Mouse (Mus musculus) v-Abl transformed pro-B cells (cell line): ENCODE data around the gene Elfn2.

ENCODE experiments used
- in situ Hi-C, 2 experiments: fragments of 400-800 bp; cut with MboI; formaldehyde crosslinking; loops; one replicate each; pipeline ENCODE4 v1.15.1; 2025; ENCODE audit not compliant: unreplicated experiment in 2 of 2

Gene Elfn2

DNA sequence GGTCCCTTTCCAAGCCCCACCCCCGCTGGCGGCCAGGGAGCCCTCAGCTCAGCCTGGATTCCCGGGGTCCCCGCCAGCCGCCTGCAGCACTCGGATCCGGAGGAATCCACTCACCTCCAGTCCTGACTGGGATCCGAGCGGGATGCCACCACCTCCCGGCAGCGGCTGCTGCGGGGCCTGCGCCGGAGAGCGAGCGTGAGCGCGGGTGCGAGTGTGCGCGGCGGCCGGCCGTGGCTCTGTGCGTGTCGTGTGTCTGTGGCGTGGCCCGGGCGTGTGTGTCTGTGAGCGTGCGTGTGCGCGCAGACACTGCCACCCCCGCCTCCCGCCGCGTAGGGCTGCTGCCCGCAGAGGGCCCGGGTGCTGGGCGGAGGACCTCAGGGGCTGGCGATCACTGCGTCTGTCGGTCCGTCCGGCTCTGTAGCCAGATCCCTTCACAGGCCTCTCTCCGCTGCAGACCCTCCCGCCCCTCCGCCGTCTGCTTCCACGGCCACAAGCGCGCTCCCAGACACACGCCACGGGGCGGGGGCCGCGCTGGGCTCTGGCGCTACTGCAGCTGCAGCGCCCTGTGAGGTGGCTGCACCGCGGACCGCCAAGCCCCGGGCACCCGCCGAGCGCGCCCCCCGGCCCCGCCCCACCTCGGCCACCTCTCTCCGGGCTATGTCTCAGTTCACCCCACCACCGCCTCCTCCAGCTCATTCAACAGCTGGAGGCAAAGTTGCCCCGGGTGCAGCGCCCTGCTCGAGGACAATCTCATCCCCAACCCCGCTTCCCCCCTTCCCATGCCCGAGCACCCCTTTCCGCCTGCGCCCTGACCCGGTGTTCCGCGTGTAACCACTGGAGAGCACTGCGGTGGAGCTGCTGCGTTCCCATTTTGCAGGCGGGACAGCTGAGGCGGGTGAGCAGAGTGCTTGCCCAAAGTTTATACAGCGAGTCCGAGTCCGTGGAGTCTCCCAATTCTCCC, at the start of gene Elfn2:
Elfn2 (minus strand) TSS at position 482 of the 961 bp plus-strand sequence.
- in situ Hi-C loops, result no loop called here

DNA sequence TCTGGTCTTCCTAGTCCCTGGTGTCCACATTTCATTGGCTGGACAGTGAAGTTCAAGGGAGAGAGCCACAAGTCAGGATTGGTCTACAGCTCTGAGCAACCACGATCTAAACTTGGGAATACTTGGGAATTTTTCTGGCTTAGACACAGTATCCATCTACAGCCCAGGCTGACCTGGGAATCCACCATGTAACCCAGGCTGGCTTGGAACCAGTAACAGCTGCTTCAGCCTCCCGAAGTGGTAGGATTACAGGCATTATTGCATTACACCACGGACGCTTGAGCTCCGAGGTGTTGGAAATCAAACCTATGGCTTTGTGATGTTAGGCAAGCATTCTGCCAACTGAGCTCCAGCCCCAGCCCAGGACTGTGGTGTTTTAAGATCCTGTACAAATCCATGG, 45.1 kb upstream of the Elfn2 start:
- in situ Hi-C loops, result no loop called here

DNA sequence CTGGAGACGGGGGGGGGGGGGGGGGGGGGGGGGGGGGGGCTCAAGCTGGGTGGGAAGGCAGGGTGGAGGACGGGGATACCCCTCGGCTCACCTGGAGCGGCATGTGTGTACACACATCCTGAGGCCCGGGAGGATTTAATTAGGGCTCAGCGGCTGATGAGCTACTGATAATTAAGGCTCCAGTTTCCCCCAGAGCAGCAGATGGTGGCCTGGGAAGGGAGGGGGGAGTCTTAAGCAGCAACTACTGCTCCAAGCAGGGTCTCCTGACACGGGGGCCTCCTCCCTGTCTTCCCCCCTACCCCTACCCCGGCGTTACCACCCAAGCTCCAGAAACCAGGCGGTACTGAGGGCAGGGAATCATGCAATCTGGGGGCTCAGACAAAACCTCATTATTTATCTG, 44.6 kb upstream of the Elfn2 start:
- in situ Hi-C loops, result no loop called here

DNA sequence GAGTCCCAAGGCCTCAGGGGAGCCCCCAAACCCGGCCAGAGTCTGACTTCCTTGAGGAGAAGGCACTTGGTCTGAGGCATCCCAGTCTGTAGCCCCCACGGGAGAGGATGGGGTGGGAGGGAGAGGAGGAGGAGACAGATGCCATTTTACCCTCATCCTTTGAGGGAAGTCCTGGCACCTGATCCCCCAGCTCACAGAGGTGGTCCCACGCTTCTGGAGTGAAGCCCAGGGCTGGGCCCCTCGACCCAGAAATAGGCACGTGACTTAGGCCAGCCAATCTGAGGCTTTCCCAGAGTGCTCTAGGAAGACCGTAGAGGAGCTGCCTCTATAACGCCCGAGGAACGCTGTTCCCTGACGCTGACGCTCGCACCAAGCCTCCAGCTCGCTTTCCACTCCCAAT, 42.5 kb upstream of the Elfn2 start:
- in situ Hi-C loops, result no loop called here

DNA sequence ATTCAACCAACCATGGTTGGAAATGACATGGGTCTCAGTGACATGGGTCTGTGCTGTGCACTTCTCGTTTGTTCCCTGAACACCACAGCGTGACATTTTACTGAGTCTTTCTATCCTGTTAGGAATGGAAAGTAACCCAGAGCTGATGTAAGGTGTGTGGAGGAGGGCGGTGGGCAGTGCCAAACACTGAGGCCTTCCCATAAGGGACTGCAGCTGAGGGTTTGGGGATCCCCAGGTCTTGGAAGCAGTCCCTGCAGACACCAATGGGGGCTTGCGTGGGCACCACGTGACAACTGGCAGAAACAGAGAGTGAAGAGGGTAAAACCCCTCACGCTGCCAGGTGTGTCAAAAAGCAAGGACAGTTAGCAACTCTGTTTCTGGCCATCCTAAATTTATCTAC, 39.6 kb upstream of the Elfn2 start:
- in situ Hi-C loops, result no loop called here

DNA sequence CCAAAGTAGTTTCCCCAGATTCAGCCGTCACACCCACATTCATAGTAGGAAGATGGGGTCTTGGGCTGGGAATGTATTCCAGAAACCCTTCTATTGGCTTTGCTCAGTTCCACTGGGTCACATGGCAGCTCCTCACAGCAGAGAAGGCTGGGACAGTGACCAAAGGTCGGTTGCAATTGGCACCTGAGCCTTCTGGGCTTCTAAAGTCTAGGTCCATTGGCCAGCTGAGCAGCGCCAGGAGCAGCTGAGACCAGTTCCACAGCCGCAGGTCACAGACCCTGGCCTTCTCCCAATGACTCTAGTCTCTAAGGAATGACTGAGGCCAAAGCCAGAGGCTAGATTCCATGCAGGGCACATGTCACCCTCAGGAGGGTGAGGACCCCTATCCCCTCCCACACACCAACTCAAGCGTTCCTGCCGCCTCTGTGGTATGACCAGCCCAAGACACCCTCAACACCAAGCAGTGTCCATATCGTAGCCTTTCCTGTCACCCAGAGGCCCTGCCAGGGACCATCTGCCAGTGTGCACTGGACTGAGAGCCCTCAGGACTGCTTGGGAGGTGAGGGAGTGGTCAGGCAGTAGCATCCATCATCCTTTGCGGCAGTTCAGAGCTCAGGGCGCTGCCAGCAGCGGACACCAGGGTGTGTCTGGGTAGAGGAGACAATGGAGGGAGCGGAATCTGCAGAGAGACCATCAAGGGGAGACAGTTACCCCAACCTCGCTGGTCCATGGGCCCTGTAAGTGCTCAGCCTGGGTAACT, 37.6 kb upstream of the Elfn2 start:
- in situ Hi-C loops, result no loop called here

DNA sequence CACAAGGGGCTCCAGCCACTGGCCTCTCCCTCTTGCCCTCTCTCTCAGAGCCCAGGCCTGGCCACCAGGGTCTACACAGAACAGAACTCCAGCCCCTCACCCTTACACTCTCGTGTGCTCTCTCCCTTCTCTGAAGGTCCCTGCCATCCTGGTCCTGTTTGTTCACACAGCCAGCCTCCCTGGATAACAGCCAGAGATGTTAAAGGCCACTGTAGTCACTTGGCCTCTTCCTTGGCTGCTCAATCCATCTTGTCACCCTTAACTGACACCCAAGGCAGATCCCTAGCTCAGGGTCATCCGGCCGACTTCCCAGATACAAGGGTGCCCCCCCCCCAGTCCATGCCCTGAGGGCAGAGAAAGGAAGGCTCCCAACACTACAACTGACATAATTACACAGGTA, 36.7 kb upstream of the Elfn2 start:
- in situ Hi-C loops, result no loop called here

DNA sequence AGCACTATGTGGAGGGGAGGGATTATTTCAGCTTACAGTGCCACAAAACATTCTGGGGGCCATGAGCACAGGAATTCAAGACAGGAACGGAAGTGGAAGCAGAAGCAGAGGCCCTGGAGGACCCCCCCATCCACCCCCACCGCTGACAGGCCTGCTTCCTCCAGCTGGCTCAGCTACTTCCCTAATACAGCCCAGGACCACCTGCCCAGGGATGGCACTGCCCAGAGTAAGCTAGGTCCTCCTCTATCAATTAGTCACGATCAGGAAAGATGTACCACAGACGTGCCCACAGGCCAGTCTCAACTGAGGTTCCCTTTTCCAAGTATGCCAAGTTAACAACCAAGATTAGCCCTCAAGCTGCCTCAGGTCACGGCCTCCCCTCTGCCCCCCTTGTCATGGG, 35.6 kb upstream of the Elfn2 start:
- in situ Hi-C loops, result no loop called here

DNA sequence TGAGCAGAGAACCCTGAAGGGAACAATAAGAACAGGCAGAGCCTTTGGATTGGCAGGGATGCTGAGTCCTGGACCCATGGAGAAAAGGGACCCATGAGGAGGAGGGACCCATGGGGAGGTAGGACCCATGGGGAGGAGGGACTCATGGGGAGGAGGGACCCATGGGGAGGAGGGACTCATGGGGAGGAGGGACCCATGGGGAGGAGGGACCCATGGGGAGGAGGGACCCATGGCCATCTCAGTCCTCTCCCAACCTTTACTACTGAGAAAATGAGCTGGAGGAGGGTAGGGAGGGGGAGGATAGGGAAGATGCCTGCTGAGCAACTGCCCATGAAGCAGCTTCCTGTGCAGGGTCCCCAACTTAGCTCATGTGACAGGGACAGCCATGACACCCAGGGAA, 34.4 kb upstream of the Elfn2 start:
- in situ Hi-C loops, result no loop called here

DNA sequence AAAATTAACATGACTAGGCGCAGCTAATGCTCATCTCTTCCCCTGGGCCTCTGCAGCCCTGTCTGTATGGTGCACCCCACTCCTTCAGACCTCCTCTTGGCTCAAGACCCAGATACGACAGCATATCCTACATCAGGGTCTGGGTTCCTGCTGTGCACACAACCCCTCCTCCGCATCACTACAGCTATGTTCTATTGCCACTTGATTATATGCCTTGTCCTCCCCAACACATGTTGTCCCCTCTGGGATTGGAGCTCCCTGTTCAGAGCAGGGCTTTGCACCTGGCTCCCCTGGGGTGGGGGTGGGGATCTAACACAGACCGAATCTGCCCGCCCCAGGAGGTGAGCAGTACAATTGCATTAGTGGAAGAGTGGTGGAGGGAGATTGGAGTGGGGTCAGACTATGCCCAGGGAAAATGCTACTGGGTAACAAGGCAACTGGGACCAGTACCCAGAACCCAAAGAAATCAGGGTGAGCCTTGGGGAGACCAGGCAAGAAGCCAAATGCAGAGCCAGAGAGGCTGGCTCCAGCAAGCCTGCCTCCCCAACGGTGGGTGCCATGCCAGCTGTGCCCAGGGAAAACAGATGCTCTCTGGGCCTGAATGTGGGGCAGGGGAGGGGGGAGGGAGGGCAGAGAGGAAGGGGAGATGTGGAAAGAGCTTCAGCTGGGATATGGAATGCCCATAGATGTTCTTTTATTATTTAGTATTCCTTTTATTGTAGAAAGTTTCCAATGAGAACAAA, 32.2 kb upstream of the Elfn2 start:
- in situ Hi-C loops, result no loop called here

DNA sequence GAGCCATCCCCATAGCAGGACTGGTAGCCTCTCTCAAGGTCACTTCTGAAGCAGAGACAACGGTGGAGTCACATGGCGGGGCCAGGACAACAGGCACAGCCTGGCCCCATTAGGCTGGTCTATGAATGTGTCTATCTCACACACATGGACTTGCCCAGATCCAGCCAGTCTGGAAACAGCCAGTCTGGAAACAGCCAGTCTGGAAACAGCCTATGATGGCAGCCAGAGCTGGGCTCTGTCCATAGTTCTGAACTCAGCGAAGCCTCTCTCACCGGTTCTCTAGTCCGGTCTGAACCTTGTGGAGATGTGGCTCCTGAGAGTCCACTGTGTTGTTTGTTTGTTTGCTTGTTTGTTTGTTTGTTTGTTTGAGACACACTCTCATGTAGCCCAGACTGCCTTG, 31.3 kb upstream of the Elfn2 start:
- in situ Hi-C loops, result loop anchor here (5.0 to 25.0 kb wide), 5 partner anchors 128 to 563 kb away; partner anchors contain the start of gene Kctd17 (in 1 of the 2)

DNA sequence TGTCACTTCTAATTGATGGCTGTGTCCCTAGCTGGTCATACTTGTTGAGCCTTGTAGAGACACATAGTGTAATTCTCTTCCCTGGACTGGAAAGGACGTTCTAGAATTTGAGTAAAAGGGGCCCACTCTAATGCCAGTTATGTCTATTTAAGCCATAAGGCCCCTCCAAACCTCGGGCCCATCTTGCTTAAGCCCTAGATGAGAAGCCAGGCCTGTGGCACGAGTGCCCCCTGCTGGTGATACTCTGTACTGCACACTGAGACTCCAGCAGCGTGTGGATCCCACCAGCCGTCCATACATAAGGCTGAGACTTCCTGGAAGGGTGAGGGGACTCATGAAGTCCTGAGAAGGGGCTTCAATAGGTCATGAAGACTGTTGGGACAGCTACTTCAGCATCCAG, 25.6 kb upstream of the Elfn2 start:
- in situ Hi-C loops, result loop anchor here (10.0 to 25.0 kb wide), 4 partner anchors 159 to 557 kb away; partner anchors contain the start of gene Kctd17 (in 1 of the 2)

DNA sequence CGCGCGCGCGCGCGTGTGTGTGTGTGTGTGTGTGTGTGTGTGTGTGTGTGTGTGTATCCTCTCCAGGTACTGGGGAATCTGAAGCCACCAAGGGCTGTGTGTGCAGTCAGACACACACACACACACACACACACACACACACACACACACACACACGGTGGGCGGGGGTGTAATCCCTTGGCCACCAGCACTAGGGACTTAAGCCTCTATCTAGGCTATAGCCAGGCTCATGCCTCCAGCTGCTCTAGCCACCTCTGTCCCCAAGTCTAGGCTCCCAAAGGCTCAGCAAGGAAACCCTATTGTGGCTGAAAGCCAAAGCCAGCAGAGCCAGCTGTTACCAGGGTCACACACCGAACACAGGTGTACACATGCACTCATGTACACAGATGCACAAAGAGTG, 24.3 kb upstream of the Elfn2 start:
- in situ Hi-C loops, result loop anchor here (10.0 to 25.0 kb wide), 4 partner anchors 158 to 556 kb away; partner anchors contain the start of gene Kctd17 (in 1 of the 2)

DNA sequence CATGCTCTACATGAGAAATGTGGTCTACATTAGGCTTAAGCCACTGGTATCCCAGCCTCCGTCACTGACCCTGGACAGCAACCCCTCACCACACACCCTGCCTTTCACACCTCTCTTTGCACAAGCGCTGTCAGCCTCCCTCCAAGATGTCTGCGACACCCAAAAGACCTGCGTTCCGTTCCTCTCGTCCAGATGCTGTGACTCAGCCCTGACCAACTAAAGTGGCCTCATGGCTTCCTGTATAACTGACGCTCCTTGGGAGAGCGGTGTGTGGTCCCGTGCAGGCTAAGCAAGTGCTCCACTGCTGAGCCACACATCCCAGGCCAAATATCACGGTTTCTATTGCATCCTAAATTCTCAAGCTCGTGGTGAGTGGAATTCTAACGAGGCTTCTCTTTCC, 22.1 kb upstream of the Elfn2 start:
- in situ Hi-C loops, result loop anchor here (10.0 to 25.0 kb wide), 4 partner anchors 156 to 553 kb away; partner anchors contain the start of gene Kctd17 (in 1 of the 2)

DNA sequence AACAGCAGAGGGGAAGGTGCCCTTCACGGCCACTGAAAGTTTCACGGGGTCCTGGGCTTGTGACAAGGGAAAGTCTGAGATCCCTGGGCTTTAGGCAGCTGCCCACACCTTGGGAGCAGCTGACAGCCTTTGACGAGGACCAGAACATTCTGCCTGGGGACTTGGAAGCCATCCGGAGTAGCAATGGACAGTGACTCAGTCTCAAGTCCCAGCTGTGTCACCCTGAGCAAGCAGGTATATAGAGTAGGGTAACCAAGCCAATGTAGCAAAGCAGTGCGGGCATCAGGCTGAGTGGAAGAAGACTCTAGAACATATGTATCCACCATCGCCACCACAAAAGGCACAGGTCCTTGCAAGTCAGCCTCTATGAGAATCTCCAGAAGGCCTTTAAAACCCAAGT, 18.6 kb upstream of the Elfn2 start:
- in situ Hi-C loops, result loop anchor here (25.0 kb wide), 2 partner anchors 300 to 550 kb away; partner anchors contain the start of gene Kctd17 (in 1 of the 2)

DNA sequence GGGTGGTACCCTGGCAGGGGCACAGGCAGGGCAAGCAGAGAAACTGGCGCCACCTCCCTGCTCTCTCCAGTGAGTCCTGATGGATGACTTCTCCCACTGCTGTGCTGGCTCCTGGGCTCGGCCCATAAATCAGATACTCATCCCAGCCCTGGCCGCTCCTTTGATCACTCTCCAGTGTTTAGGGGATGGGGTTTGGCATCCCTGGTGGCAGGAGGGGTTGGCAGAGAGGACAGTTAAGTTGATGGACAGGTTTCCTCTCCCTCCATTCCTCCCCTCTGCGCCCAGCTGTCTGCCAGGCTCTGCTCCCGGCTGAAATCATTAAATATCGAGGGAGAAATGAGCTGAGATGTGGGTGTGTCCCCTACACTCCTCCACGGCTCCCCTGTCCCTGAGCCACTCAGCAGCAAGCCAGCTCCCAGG, 18.1 kb upstream of the Elfn2 start:
- in situ Hi-C loops, result loop anchor here (25.0 kb wide), 2 partner anchors 299 to 549 kb away; partner anchors contain the start of gene Kctd17 (in 1 of the 2)

DNA sequence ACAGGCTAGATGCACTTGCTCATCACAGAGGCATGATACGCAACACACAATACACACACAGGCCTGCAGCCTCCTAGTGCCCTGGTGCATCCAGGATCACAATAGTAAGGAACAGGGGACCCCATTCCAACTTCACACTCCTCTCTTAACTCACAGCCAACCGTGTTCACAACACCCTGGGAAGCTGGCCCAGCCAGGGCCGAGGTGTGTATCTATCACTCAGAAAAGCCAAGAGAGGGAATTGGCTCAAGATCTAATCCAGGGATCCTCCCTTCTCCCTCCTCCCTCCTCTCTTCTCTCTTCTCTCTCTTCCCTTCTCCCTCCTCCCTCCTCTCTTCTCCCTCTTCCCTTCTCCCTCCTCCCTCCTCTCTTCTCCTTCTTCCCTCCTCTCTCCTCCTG, 17.6 kb upstream of the Elfn2 start:
- in situ Hi-C loops, result loop anchor here (25.0 kb wide), 2 partner anchors 299 to 549 kb away; partner anchors contain the start of gene Kctd17 (in 1 of the 2)

DNA sequence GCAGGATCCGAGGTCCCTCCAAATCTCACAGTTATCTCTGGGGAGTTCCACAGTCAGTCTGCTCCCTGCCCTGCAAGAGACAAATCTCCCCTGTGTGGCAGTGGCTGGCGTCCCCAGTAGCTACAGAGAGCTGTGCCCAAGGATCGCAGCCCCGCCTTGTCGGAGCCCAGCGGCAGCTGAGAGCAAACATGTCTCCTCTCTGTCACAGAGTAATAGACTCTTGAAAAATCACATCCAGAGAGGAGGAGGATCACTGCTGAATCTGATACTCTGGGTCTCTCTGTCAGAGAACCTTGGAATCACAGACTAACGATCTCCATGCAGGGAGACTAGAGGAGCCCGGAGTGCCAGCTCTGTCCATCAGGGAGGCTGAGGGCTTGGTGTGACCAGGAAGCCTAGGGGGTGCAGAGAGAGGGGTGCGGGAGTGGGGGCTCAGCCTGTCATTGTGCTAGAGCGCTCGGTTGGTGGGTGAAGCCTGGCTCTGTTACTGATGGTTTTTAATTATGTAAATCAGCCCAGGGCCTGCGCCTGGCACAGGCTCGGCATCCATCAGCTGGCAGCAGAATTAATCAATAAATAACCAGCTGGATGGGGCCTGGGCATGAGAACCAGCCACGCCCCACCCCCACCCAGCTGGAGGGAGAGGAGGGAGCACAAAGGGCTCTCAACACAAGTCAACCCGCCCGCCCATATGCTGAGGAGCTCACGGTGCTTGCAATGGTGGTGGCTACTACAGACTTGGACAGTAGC, 17.0 kb upstream of the Elfn2 start:
- in situ Hi-C loops, result loop anchor here (25.0 kb wide), 2 partner anchors 298 to 548 kb away; partner anchors contain the start of gene Kctd17 (in 1 of the 2)

DNA sequence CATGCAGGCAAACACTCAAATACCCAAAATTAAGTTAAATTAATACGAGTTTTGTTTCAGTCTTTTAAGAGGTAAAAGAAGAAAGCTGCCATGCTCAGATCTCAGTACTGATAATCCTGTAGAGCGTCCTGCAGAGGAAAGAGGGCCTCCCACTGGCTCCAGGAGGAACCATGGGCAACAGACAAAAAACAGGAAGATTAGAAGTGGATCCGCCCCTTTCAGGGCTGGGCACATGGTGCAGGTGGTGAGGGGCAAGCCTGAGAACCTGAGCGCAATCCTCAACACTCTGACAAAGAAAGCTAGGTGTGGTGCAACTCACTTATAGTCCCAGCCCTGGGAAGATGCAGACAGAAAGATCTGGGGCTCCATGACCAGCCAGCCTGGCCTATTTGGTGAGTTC, 13.3 kb upstream of the Elfn2 start:
- in situ Hi-C loops, result loop anchor here (25.0 kb wide), 2 partner anchors 295 to 545 kb away; partner anchors contain the start of gene Kctd17 (in 1 of the 2)
